Mouse (Mus musculus) midbrain, embryonic 10.5 days (tissue): ENCODE measurements around the gene Klc3. TPM values are rescaled to one million over a fixed set of nuclear protein-coding genes. Genes with fewer than 3 reads are reported as not detected.

Source experiments
- DNase-seq: peaks from one replicate; pipeline ENCODE4 v3.0.0-alpha.2; 2017; ENCODE audit warnings: low spot score
- H3K27ac ChIP-seq: fragments of 300-500 bp; sonication (generic); replicated peaks from 2 replicates; pipeline ENCODE4 v1.5.1; 2016; ENCODE audit warnings: mild to moderate bottlenecking
- H3K27me3 ChIP-seq: fragments of 300-500 bp; sonication (generic); 2 replicates; pipeline ENCODE4 v1.6.1; 2016; ENCODE audit warnings: low read depth, mild to moderate bottlenecking; ENCODE audit not compliant: poor library complexity, severe bottlenecking
- H3K36me3 ChIP-seq: fragments of 300-500 bp; sonication (generic); 2 replicates; pipeline ENCODE4 v1.6.1; 2016; ENCODE audit warnings: mild to moderate bottlenecking, moderate library complexity
- H3K4me1 ChIP-seq: fragments of 300-500 bp; sonication (generic); 2 replicates; pipeline ENCODE4 v1.6.1; 2016
- H3K4me3 ChIP-seq: fragments of 300-500 bp; sonication (generic); 2 replicates; pipeline ENCODE4 v1.5.1; 2016; ENCODE audit warnings: mild to moderate bottlenecking, moderate library complexity
- H3K9me3 ChIP-seq: fragments of 300-500 bp; sonication (generic); replicated peaks from 2 replicates; pipeline ENCODE4 v1.6.1; 2016; ENCODE audit warnings: mild to moderate bottlenecking
- WGBS: fragments of 180-500 bp; shearing (Covaris S2); methylation state at CpG from one replicate; pipeline ENCODE4 v1.1.7; 2016; 5-methylcytosine and 5-hydroxymethylcytosine counted together
- polyA plus RNA-seq: library from polyadenylated mRNA; unstranded; fragments of >200 nt; fragmentation: Nextera tagmentation; extraction: Ambion mirVana; gene quantifications from 2 replicates; pipeline ENCODE4 v1.2.1, GENCODE M21; 2016

Klc3 gene
- 2.3 and 3.0 TPM in 2 replicates for polyA plus RNA-seq

GRCm38 (mm10) chr7:19403731-19404296 lies at the start of gene Klc3:
Klc3 (minus strand) TSS chr7:19404104.
- 1% methylated on average over 62 of the region's 62 CpGs for WGBS

GRCm38 (mm10) chr7:19449165-19449564 lies 45.3 kb upstream of the Klc3 start:
- 92% methylated on average over 12 of the region's 12 CpGs for WGBS
- DNase-seq, result no peak
- Histone ChIP-seq H3K27ac (no peak overlapping the region), H3K36me3 (peaks cover 91% of the 10 kb centered on the region), H3K9me3 (peaks cover 10% of the 10 kb centered on the region; the same call in 1 of the 2 replicates), H3K4me3 (no peak overlapping the region), H3K4me1 (0 out of 2 replicates have a peak, but pooled peaks cover 2% of the 10 kb centered on the region), H3K27me3 (no peaks in the 10 kb centered on the region)

More at GRCm38 (mm10) chr7:19403731-19404296, at the start of gene Klc3:
- Histone ChIP-seq H3K4me3 (peak within 1 kb of the TSS; percentile 76), H3K36me3 (no peaks in the 10 kb centered on the region), H3K27ac (peak within 1 kb of the TSS; percentile 53; the same call in 1 of the 2 replicates), H3K9me3 (peaks cover 12% of the 10 kb centered on the region), H3K27me3 (peaks cover 82% of the 10 kb centered on the region), H3K4me1 (peaks cover 27% of the 10 kb centered on the region)
- DNase-seq, result peak; percentile 48

GRCm38 (mm10) chr7:19447689-19448088 lies 43.8 kb upstream of the Klc3 start:
- Histone ChIP-seq H3K9me3 (peaks cover 10% of the 10 kb centered on the region; the same call in 1 of the 2 replicates), H3K4me3 (no peak overlapping the region), H3K27ac (no peak overlapping the region), H3K36me3 (peaks cover 93% of the 10 kb centered on the region), H3K4me1 (no peaks in the 10 kb centered on the region), H3K27me3 (no peaks in the 10 kb centered on the region)
- WGBS, result 93% methylated on average over 16 of the region's 16 CpGs
- DNase-seq, result no peak

- H3K4me1 ChIP-seq, result no peaks in the 10 kb centered on the region
- H3K27ac ChIP-seq, result no peak overlapping the region
- DNase-seq, result no peak
- 90% methylated on average over 12 of the region's 12 CpGs for WGBS
- no peaks in the 10 kb centered on the region for H3K27me3 ChIP-seq
- H3K9me3 ChIP-seq, result no peaks in the 10 kb centered on the region
- no peak overlapping the region for H3K4me3 ChIP-seq
- H3K36me3 ChIP-seq, result peaks cover 93% of the 10 kb centered on the region
Observed at GRCm38 (mm10) chr7:19444801-19445200, 40.9 kb upstream of the Klc3 start.

- H3K4me1 ChIP-seq, result no peaks in the 10 kb centered on the region
- 40% methylated on average over 3 of the region's 3 CpGs for WGBS
- H3K36me3 ChIP-seq, result peaks cover 92% of the 10 kb centered on the region
- DNase-seq, result peak; percentile 74
- no peaks in the 10 kb centered on the region for H3K27me3 ChIP-seq
- no peak overlapping the region for H3K4me3 ChIP-seq
- no peak overlapping the region for H3K27ac ChIP-seq
- H3K9me3 ChIP-seq, result no peaks in the 10 kb centered on the region
Observed at GRCm38 (mm10) chr7:19443344-19443743, 39.4 kb upstream of the Klc3 start.

- no peak overlapping the region for H3K27ac ChIP-seq
- H3K27me3 ChIP-seq, result no peaks in the 10 kb centered on the region
- no peak for DNase-seq
- no peak overlapping the region for H3K4me3 ChIP-seq
- no peaks in the 10 kb centered on the region for H3K9me3 ChIP-seq
- H3K4me1 ChIP-seq, result no peaks in the 10 kb centered on the region
- 94% methylated on average over 9 of the region's 9 CpGs for WGBS
- H3K36me3 ChIP-seq, result peaks cover 92% of the 10 kb centered on the region
Observed at GRCm38 (mm10) chr7:19441448-19442091, 37.7 kb upstream of the Klc3 start.

- no peaks in the 10 kb centered on the region for H3K4me1 ChIP-seq
- peaks cover 98% of the 10 kb centered on the region for H3K36me3 ChIP-seq
- H3K27me3 ChIP-seq, result no peaks in the 10 kb centered on the region
- 89% methylated on average over 9 of the region's 9 CpGs for WGBS
- H3K4me3 ChIP-seq, result no peak overlapping the region
- DNase-seq, result no peak
- H3K27ac ChIP-seq, result no peak overlapping the region
- no peaks in the 10 kb centered on the region; the same call in 1 of the 2 replicates for H3K9me3 ChIP-seq
Observed at GRCm38 (mm10) chr7:19437048-19437447, 33.1 kb upstream of the Klc3 start.

GRCm38 (mm10) chr7:19436276-19436675 lies 32.4 kb upstream of the Klc3 start:
- peaks cover 98% of the 10 kb centered on the region for H3K36me3 ChIP-seq
- H3K27ac ChIP-seq, result no peak overlapping the region
- no peaks in the 10 kb centered on the region for H3K4me1 ChIP-seq
- DNase-seq, result no peak
- H3K4me3 ChIP-seq, result no peak overlapping the region
- H3K27me3 ChIP-seq, result no peaks in the 10 kb centered on the region
- no peaks in the 10 kb centered on the region; the same call in 1 of the 2 replicates for H3K9me3 ChIP-seq
- 96% methylated on average over 2 of the region's 2 CpGs for WGBS

- Histone ChIP-seq H3K27me3 (no peaks in the 10 kb centered on the region), H3K9me3 (no peaks in the 10 kb centered on the region; the same call in 1 of the 2 replicates), H3K4me3 (no peak overlapping the region), H3K4me1 (no peaks in the 10 kb centered on the region), H3K27ac (no peak overlapping the region), H3K36me3 (peaks cover 100% of the 10 kb centered on the region)
- no peak for DNase-seq
- 83% methylated on average over 2 of the region's 2 CpGs for WGBS
Observed at GRCm38 (mm10) chr7:19432475-19432874, 28.6 kb upstream of the Klc3 start.

GRCm38 (mm10) chr7:19430402-19430801 lies 26.5 kb upstream of the Klc3 start:
- Histone ChIP-seq H3K27me3 (no peaks in the 10 kb centered on the region), H3K9me3 (no peaks in the 10 kb centered on the region; the same call in 1 of the 2 replicates), H3K4me3 (no peak overlapping the region), H3K4me1 (no peaks in the 10 kb centered on the region), H3K36me3 (peaks cover 100% of the 10 kb centered on the region), H3K27ac (no peak overlapping the region)
- 94% methylated on average over 6 of the region's 6 CpGs for WGBS
- no peak for DNase-seq

- 72% methylated on average over 8 of the region's 8 CpGs for WGBS
- no peak overlapping the region for H3K4me3 ChIP-seq
- no peaks in the 10 kb centered on the region for H3K4me1 ChIP-seq
- peaks cover 100% of the 10 kb centered on the region for H3K36me3 ChIP-seq
- H3K27ac ChIP-seq, result no peak overlapping the region
- H3K9me3 ChIP-seq, result no peaks in the 10 kb centered on the region; the same call in 1 of the 2 replicates
- H3K27me3 ChIP-seq, result no peaks in the 10 kb centered on the region
- no peak for DNase-seq
Observed at GRCm38 (mm10) chr7:19429726-19430125, 25.8 kb upstream of the Klc3 start.

- DNase-seq, result no peak
- Histone ChIP-seq H3K4me3 (no peak overlapping the region), H3K36me3 (peaks cover 84% of the 10 kb centered on the region), H3K9me3 (no peaks in the 10 kb centered on the region; the same call in 1 of the 2 replicates), H3K27me3 (peaks cover 4% of the 10 kb centered on the region), H3K27ac (no peak overlapping the region), H3K4me1 (no peaks in the 10 kb centered on the region)
- 73% methylated on average over 15 of the region's 15 CpGs for whole genome bisulfite sequencing
Observed at GRCm38 (mm10) chr7:19427999-19428650, 24.2 kb upstream of the Klc3 start.

- H3K4me1 ChIP-seq, result no peaks in the 10 kb centered on the region
- H3K4me3 ChIP-seq, result no peak overlapping the region
- no peak for DNase-seq
- peaks cover 16% of the 10 kb centered on the region for H3K27me3 ChIP-seq
- 89% methylated on average over 6 of the region's 6 CpGs for WGBS
- no peak overlapping the region for H3K27ac ChIP-seq
- peaks cover 72% of the 10 kb centered on the region for H3K36me3 ChIP-seq
- H3K9me3 ChIP-seq, result no peaks in the 10 kb centered on the region
Observed at GRCm38 (mm10) chr7:19426888-19427287, 23.0 kb upstream of the Klc3 start.
